Mouse (Mus musculus): Measurements from ENCODE around the gene Grwd1. TPM values are rescaled to one million over a fixed set of nuclear protein-coding genes. Genes with fewer than 3 reads are reported as not detected.

Grwd1 gene
- polyA plus RNA-seq, 1 experiment = 17.5 TPM

DNA sequence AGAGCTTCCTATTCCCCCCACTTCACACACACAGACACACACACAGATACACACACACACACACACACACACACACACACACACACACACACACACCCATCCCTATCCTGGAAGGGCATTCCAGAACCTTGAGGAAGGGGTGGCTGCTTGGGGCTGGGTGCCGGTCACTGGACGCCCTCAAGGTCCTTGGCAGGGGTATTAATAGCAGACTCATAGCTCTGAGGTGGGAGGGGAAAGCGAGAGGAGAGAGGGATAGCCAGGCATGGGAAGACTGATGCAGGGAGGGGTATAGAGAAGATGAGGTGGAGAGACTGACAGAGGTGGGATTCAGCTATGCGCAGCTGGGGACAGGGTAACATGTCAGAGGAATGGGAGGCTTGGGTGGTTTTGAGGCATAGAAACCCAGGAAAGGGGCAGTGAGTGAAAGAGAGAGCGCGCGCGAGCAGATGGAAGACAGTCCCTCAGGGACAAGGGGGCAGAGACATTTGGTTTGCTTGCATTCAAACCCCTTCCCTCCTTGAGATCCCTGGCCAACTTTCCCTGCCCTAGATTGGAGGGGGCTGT, 38.4 kb upstream of the Grwd1 start:
- TF ChIP-seq CTCF (IDR thresholded peaks at IDR 0.05; ENCODE audit: extremely low read depth, insufficient read depth, low read length) (no peak), POLR2A (IDR thresholded peaks at IDR 0.05; ENCODE audit: extremely low read depth, insufficient read depth, low read length) (no peak)
- H3K4me3 ChIP-seq (ENCODE audit: insufficient read depth, low read length) = peak overlapping the region; percentile 48
- 0 out of 2 replicates have a peak, but pooled peaks cover 2% of the 10 kb centered on the region for H3K4me1 ChIP-seq (ENCODE audit: control insufficient read depth, insufficient read depth, low read length)
- no peak overlapping the region for H3K27ac ChIP-seq (ENCODE audit: insufficient read depth, low read length)

DNA sequence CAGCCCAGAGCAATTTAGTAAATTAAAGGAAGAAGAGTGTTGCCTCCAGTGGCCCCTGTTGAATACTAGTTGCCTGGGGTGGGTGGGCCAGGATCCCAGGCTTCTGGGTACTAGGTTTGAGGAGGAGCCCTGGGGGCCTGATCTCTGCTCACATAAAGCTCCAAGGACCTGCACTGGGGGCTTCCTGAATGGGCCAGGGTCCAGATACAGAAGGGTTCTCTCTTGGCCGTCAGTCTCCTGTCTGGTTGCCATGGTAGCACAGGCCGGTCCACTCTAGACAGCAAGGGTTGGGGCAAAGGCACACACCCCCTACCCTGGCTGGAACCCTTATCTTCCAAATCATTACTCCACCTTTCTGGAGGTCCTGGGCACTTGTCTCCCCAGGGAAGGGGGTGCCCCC, 37.1 kb upstream of the Grwd1 start:
- peak overlapping the region; percentile 48; the same call in 1 of the 2 replicates for H3K4me3 ChIP-seq (ENCODE audit: insufficient read depth, low read length)
- no peak overlapping the region for H3K27ac ChIP-seq (ENCODE audit: insufficient read depth, low read length)
- no peaks in the 10 kb centered on the region for H3K4me1 ChIP-seq (ENCODE audit: control insufficient read depth, insufficient read depth, low read length)
- TF ChIP-seq POLR2A (IDR thresholded peaks at IDR 0.05; ENCODE audit: extremely low read depth, insufficient read depth, low read length) (no peak), CTCF (IDR thresholded peaks at IDR 0.05; ENCODE audit: extremely low read depth, insufficient read depth, low read length) (no peak)

DNA sequence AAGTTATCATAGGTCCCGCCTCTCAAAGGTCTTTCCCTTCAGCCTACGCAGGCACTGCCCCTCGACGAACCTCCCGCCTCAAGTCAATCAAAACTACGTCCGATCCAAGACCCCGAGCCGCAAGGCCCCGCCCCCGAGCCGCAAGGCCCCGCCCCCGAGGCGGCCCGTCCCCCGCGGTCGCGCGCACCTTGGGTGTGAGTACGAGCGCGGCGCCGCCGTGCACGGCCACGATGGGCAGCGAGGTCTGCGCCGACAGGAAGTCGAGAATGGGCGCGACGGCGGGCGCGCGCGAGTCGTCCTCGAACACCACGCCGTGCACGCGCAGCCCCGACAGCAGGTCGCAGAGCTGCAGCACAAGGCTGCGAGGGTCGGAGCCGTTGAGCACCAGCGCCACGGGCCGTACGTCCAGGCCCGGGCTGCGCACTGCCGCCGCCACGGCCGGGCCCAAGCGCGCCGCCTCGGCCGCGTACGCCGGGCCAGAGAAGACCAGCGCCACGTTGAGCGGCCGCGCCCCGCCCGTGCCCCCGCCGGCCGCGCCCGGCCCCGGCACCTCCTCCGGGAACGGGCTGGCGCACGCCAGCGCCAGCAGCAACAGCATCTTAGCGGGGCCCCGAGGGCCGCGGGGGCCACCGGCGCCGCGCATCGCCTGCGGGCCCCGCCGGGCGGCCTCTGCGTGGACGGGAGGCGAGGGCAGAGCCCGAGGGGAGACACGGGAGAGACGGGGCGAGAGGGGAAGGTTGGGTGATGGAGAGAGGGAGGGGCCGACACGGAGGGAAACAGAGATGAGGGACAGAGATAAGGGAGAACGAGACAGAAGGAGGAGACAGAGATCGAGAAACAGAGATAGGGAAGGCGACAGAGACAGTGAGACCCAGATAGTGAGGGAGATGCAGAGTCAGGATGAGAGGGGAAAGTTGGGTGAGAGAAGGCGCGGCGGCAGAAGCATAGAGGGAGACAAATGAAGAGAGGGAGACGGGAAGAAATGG, 35.5 kb upstream of the Grwd1 start:
- Histone ChIP-seq H3K4me1 (ENCODE audit: control insufficient read depth, insufficient read depth, low read length) (no peaks in the 10 kb centered on the region), H3K27ac (ENCODE audit: insufficient read depth, low read length) (no peak overlapping the region), H3K4me3 (ENCODE audit: insufficient read depth, low read length) (peak overlapping the region; percentile 42)
- TF ChIP-seq POLR2A (IDR thresholded peaks at IDR 0.05; ENCODE audit: extremely low read depth, insufficient read depth, low read length) (0 out of 2 replicates have a peak, but pooled peaks have one; percentile 24), CTCF (IDR thresholded peaks at IDR 0.05; ENCODE audit: extremely low read depth, insufficient read depth, low read length) (no peak)

GRCm38 (mm10) chr7:45864435-45864834, 33.7 kb upstream of the Grwd1 start:
- Histone ChIP-seq H3K4me1 (ENCODE audit: control insufficient read depth, insufficient read depth, low read length) (no peaks in the 10 kb centered on the region), H3K4me3 (ENCODE audit: insufficient read depth, low read length) (no peak overlapping the region), H3K27ac (ENCODE audit: insufficient read depth, low read length) (no peak overlapping the region)
- TF ChIP-seq CTCF (IDR thresholded peaks at IDR 0.05; ENCODE audit: extremely low read depth, insufficient read depth, low read length) = no peak
- TF ChIP-seq POLR2A (IDR thresholded peaks at IDR 0.05; ENCODE audit: extremely low read depth, insufficient read depth, low read length) = no peak

- Histone ChIP-seq H3K4me3 (ENCODE audit: insufficient read depth, low read length) (no peak overlapping the region), H3K4me1 (ENCODE audit: control insufficient read depth, insufficient read depth, low read length) (no peaks in the 10 kb centered on the region), H3K27ac (ENCODE audit: insufficient read depth, low read length) (no peak overlapping the region)
- TF ChIP-seq CTCF (IDR thresholded peaks at IDR 0.05; ENCODE audit: extremely low read depth, insufficient read depth, low read length) (no peak), POLR2A (IDR thresholded peaks at IDR 0.05; ENCODE audit: extremely low read depth, insufficient read depth, low read length) (no peak)
Measured at GRCm38 (mm10) chr7:45862804-45863203, 32.1 kb upstream of the Grwd1 start.

- H3K27ac ChIP-seq (ENCODE audit: insufficient read depth, low read length) = no peak overlapping the region
- no peaks in the 10 kb centered on the region for H3K4me1 ChIP-seq (ENCODE audit: control insufficient read depth, insufficient read depth, low read length)
- H3K4me3 ChIP-seq (ENCODE audit: insufficient read depth, low read length) = no peak overlapping the region
- TF ChIP-seq CTCF (IDR thresholded peaks at IDR 0.05; ENCODE audit: extremely low read depth, insufficient read depth, low read length) (no peak), POLR2A (IDR thresholded peaks at IDR 0.05; ENCODE audit: extremely low read depth, insufficient read depth, low read length) (no peak)
Measured at GRCm38 (mm10) chr7:45859008-45859407, 28.3 kb upstream of the Grwd1 start.

DNA sequence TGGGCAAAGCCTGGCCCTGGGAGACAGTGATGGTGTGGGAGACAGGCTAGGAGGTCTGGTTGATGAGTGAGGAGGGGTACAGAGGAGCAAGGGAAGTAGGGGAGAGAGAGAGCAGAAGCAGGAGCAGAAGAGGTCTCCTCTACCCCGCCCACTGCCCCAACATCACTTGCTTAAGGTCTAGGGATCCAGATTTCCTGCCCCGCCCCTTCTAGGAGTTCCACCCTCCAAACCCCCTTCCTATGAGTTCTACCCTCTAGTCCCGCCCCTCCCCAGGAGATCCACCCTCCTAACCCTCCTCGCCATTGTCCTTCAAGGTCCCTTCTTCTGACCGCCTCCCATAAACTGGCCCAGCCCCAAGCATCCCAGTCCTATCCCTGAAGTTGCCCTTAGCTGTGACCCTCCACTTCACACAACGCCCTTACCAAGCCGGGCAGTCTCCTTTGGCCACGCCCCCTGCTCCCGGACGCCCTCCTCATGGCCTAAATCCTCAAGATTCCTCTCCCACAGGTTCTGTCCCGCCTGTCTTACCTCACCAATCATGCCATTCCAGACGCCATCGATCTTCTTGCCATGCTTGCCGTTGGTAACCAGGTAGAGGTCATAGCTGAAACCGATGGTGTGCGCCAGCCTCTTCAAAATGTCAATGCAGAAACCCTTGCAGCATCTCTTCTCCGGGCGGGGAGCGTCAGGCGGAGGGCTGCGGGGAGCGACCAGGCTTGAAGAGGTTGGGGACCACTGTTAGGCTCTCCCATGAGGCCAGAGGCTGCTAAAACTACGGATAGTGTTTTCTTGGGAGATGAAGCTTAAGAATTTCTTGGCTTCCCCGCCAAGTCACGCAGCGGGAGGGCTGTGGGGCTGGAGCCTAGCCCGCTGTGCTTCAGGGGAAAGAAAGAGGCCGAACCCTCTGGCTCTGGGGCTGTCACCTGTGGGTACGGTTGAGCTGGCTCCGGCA, 26.5 kb upstream of the Grwd1 start:
- Histone ChIP-seq H3K4me3 (ENCODE audit: insufficient read depth, low read length) (peak overlapping the region; percentile 14), H3K27ac (ENCODE audit: insufficient read depth, low read length) (no peak overlapping the region), H3K4me1 (ENCODE audit: control insufficient read depth, insufficient read depth, low read length) (no peaks in the 10 kb centered on the region)
- TF ChIP-seq CTCF (IDR thresholded peaks at IDR 0.05; ENCODE audit: extremely low read depth, insufficient read depth, low read length) = no peak
- no peak for TF ChIP-seq POLR2A (IDR thresholded peaks at IDR 0.05; ENCODE audit: extremely low read depth, insufficient read depth, low read length)

DNA sequence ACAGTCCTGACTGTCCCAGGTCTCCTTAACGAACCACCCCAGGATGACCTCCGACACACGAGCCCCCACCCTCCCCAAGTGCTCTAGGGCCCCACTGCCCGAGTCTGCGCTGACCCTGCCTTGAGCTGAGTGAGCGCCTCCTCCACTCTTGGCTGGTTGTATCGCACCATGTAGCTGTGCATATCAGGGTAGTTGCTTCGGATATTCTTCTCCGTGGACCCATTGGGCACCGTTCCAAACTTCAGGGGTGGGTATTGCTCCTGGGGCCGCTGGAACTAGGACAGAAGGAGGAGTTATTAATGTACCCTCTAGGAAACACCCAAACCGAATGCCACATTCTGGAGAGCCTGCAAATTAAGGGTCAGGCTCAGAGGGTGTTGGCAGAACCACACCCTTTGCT, 22.3 kb upstream of the Grwd1 start:
- Histone ChIP-seq H3K4me3 (ENCODE audit: insufficient read depth, low read length) (no peak overlapping the region), H3K4me1 (ENCODE audit: control insufficient read depth, insufficient read depth, low read length) (no peaks in the 10 kb centered on the region), H3K27ac (ENCODE audit: insufficient read depth, low read length) (no peak overlapping the region)
- TF ChIP-seq CTCF (IDR thresholded peaks at IDR 0.05; ENCODE audit: extremely low read depth, insufficient read depth, low read length) (no peak), POLR2A (IDR thresholded peaks at IDR 0.05; ENCODE audit: extremely low read depth, insufficient read depth, low read length) (no peak)

- H3K4me3 ChIP-seq (ENCODE audit: insufficient read depth, low read length) = no peak overlapping the region
- H3K4me1 ChIP-seq (ENCODE audit: control insufficient read depth, insufficient read depth, low read length) = no peaks in the 10 kb centered on the region
- no peak overlapping the region for H3K27ac ChIP-seq (ENCODE audit: insufficient read depth, low read length)
- no peak for TF ChIP-seq CTCF (IDR thresholded peaks at IDR 0.05; ENCODE audit: extremely low read depth, insufficient read depth, low read length)
- no peak for TF ChIP-seq POLR2A (IDR thresholded peaks at IDR 0.05; ENCODE audit: extremely low read depth, insufficient read depth, low read length)
Measured at GRCm38 (mm10) chr7:45850661-45851060, 19.9 kb upstream of the Grwd1 start.

Measured in cortical plate, adult 2 months (tissue).